ENCODE assay signal across 16 mouse cellular contexts in the genomic region with DNA sequence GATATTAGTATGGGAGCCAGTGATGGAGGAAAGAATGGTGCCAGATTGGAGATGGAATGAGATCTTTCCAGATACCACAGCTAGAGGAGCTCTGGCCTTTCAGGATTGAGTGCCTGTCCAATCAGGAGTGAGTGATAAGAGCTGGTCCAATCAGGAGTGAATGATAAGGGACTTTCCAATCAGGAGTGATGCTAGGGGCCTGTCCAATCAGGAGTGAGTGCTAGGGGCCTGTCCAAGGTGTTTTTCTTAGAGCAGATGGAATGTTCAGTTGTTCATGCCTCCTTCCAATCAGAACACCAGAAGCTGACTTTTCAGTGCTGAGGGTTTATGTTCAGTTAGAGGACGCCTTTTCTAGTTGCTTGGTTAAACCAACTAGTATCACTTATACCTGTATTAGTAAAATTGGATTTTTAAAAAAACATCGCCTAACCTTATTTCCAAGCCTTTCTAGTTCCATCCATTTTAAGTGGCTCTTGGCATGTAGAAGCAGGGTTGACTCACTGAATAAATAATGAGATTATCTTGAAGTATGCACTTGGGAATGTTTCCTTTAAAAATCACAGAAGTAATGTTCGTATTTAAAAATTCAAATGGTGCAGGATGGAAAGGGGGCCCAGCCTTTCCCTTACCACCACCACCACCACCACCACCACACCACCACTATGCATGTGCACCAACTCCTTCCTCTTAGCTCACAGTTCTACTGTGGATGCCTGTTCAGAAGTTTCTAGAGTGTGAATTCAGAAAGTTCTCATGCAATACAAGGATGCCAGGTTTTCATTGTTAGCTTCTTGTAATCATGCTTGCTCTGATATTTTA.
"Had no signal": no experiment of that assay in that cellular context is flagged by ENCODE, and none has a peak within 500 bp of the region (broad histone marks: within the 10 kb centered on the region; RNA-seq: fewer than 3 reads in every experiment).

No protein-coding gene starts in this region.

- H3K9me3 ChIP-seq: limb, embryonic 10.5 days; limb, embryonic 13.5 days; liver, embryonic 12.5 days; liver, embryonic 15.5 days had no signal

- H3K27ac ChIP-seq: kidney, postnatal 0 days; layer of hippocampus, adult 2 months; limb, embryonic 10.5 days; limb, embryonic 13.5 days; liver, embryonic 12.5 days; liver, embryonic 15.5 days had no signal

- H3K9ac ChIP-seq: limb, embryonic 13.5 days; liver, embryonic 12.5 days; liver, embryonic 15.5 days had no signal

- H3K4me2 ChIP-seq: limb, embryonic 13.5 days; liver, embryonic 12.5 days; liver, embryonic 15.5 days; midbrain, embryonic 11.5 days had no signal

- H3K4me1 ChIP-seq: limb, embryonic 10.5 days; limb, embryonic 13.5 days; liver, embryonic 12.5 days; liver, embryonic 15.5 days had no signal

- ATAC-seq: intestine, embryonic 16.5 days; liver, embryonic 12.5 days had no signal

- H3K36me3 ChIP-seq: liver, embryonic 15.5 days had no signal

- H3K27me3 ChIP-seq: limb, embryonic 13.5 days; liver, embryonic 12.5 days; liver, embryonic 15.5 days had no signal

- H3K4me3 ChIP-seq: layer of hippocampus, adult 2 months; limb, embryonic 10.5 days; limb, embryonic 13.5 days; liver, embryonic 12.5 days; liver, embryonic 15.5 days had no signal

- DNase-seq: kidney, adult 18-20 months; kidney, adult 9 months; kidney, postnatal 25 days; layer of hippocampus, adult 9-11 months; liver; lung, adult 18-20 months; midbrain, embryonic 14.5 days; thymus, postnatal 25 days had no signal
